Mouse (Mus musculus) lung, postnatal 0 days (tissue): Measurements from ENCODE around the gene Vmp1. TPM values are rescaled to one million over a fixed set of nuclear protein-coding genes. Genes with fewer than 3 reads are reported as not detected.

Experiments
- ATAC-seq: fragments of 200-750 bp; cut with Nextera tagmentation; 2 replicates; pipeline ENCODE4 v1.8.0; 2017; ENCODE audit warnings: moderate library complexity
- DNase-seq: peaks from one replicate; pipeline ENCODE4 v3.0.0-alpha.2; 2016; ENCODE audit warnings: low spot score
- H3K27ac ChIP-seq: fragments of 300-500 bp; sonication (generic); 2 replicates; pipeline ENCODE4 v1.5.1; 2014; ENCODE audit warnings: antibody characterized with exemption, mild to moderate bottlenecking, low read length, mixed read lengths
- H3K27me3 ChIP-seq: fragments of 300-500 bp; sonication (generic); replicated peaks from 2 replicates; pipeline ENCODE4 v1.6.1; 2014; ENCODE audit warnings: low read length, mixed read lengths; ENCODE audit not compliant: insufficient read depth
- H3K36me3 ChIP-seq: fragments of 300-500 bp; sonication (generic); 2 replicates; pipeline ENCODE4 v1.6.1; 2014; ENCODE audit warnings: low read length, mixed read lengths; ENCODE audit not compliant: insufficient read depth
- H3K4me1 ChIP-seq: fragments of 300-500 bp; sonication (generic); 2 replicates; pipeline ENCODE4 v1.6.1; 2014; ENCODE audit warnings: antibody characterized with exemption, low read depth, low read length, mixed read lengths; ENCODE audit not compliant: insufficient read depth
- H3K4me2 ChIP-seq: fragments of 300-500 bp; sonication (generic); replicated peaks from 2 replicates; pipeline ENCODE4 v1.6.1; 2014; ENCODE audit warnings: low read depth, mild to moderate bottlenecking, low read length, moderate library complexity, mixed read lengths
- H3K4me3 ChIP-seq: fragments of 300-500 bp; sonication (generic); 2 replicates; pipeline ENCODE4 v1.5.1; 2014; ENCODE audit warnings: low read depth, low read length
- H3K9ac ChIP-seq: fragments of 300-500 bp; sonication (generic); replicated peaks from 2 replicates; pipeline ENCODE4 v1.6.1; 2014; ENCODE audit warnings: low read depth, mild to moderate bottlenecking
- H3K9me3 ChIP-seq: fragments of 300-500 bp; sonication (generic); 2 replicates; pipeline ENCODE4 v1.6.1; 2016; ENCODE audit warnings: low read length, mixed read lengths
- CTCF ChIP-seq: IDR thresholded peaks from 2 replicates; pipeline ENCODE4 v1.5.1; 2016; ENCODE audit warnings: antibody characterized with exemption, mild to moderate bottlenecking
- EP300 ChIP-seq: IDR thresholded peaks from 2 replicates; pipeline ENCODE4 v1.6.1; 2016; ENCODE audit warnings: antibody characterized with exemption, mild to moderate bottlenecking, control low read depth
- WGBS: fragments of 180-500 bp; shearing (Covaris S2); extraction: QIAGEN DNeasy Blood & Tissue Kit; methylation state at CpG from one replicate; pipeline ENCODE4 v1.1.7; 2014; 5-methylcytosine and 5-hydroxymethylcytosine counted together
- polyA plus RNA-seq: library from polyadenylated mRNA; unstranded; fragments of >200 nt; fragmentation: Nextera tagmentation; extraction: Ambion mirVana; gene quantifications from 2 replicates; pipeline ENCODE4 v1.2.1, GENCODE M21; 2015

Vmp1 gene
- polyA plus RNA-seq, 1 experiment from 2014 or later: 181 TPM

DNA sequence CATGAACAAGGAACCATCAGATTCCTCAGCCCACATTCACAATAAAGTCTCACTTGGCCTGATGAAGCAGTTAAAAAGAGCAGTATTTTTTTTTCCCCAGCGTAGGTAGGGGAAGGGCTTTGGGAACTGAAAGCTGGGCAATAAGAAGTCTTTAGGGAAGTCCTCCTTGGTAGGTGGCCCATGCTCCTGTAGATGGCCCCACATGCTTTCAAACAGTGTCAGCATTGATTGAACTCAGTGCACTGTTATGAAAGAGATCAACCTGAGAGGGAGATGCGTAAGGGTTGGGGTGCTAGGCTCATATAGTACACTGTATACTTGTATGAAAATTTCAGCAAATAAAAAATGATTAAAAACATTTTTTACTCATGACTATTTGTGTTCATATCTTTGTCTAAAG is 8.3 kb upstream of the Vmp1 start:
- Histone ChIP-seq H3K4me3 (no peak overlapping the region), H3K9me3 (no peaks in the 10 kb centered on the region), H3K36me3 (peaks cover 31% of the 10 kb centered on the region), H3K27me3 (no peaks in the 10 kb centered on the region), H3K27ac (no peak overlapping the region), H3K4me1 (no peaks in the 10 kb centered on the region), H3K9ac (no peak overlapping the region), H3K4me2 (no peak overlapping the region)
- no peak for DNase-seq
- no peak for ATAC-seq
- 85% methylated on average over 2 of the region's 2 CpGs for WGBS
- no peak for TF ChIP-seq CTCF
- no peak for TF ChIP-seq EP300

DNA sequence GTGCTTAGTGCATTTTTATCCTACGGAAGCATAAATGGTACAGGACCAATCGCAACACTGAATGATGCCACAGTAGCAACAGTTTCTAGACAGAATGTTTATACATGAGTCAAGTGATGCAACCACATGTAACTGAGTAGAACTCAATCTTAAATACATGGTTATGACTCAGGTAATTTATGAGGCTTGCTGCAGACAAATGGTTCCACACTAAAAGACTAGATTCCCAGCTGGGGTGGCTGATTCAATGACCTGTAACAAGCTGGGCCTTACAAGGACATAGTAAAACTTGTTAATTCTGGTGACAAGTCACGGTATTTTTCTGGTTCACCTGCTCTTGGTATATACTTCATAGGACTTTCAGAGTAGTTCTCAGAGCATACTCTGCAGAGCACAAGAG is 7.8 kb upstream of the Vmp1 start:
- no peak for DNase-seq
- Histone ChIP-seq H3K27ac (no peak overlapping the region), H3K36me3 (peaks cover 26% of the 10 kb centered on the region), H3K9ac (no peak overlapping the region), H3K27me3 (no peaks in the 10 kb centered on the region), H3K4me3 (no peak overlapping the region), H3K4me1 (no peaks in the 10 kb centered on the region), H3K4me2 (no peak overlapping the region), H3K9me3 (no peaks in the 10 kb centered on the region)
- no peak for ATAC-seq
- TF ChIP-seq EP300: no peak
- TF ChIP-seq CTCF: no peak
- WGBS: 89% methylated on average over 3 of the region's 3 CpGs

DNA sequence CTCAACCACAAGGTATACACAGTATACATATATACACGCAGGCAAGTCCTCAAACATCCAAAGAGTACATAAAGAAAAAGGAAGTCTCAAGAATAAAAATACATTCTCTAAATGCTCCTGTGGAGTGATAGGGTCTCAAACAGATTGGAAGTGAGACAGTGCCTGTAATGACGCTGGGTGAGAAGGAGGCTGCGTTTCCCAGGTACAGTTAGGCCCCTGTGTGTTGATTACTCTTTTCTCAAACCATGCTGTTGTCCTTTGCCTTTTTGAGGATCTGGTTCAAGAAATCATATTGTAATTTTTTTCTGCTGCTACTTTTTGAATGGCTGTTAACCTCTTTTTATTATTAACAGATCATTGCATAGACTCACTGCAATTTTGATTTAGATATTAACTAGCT is 6.7 kb upstream of the Vmp1 start:
- DNase-seq (no peak), ATAC-seq (no peak)
- no peak overlapping the region for H3K4me2 ChIP-seq
- H3K4me1 ChIP-seq: no peaks in the 10 kb centered on the region
- H3K36me3 ChIP-seq: peaks cover 24% of the 10 kb centered on the region
- no peaks in the 10 kb centered on the region for H3K27me3 ChIP-seq
- no peaks in the 10 kb centered on the region for H3K9me3 ChIP-seq
- no peak overlapping the region for H3K4me3 ChIP-seq
- no peak overlapping the region for H3K9ac ChIP-seq
- TF ChIP-seq EP300 (no peak), CTCF (no peak)
- 82% methylated on average over 3 of the region's 3 CpGs for WGBS
- no peak overlapping the region for H3K27ac ChIP-seq

DNA sequence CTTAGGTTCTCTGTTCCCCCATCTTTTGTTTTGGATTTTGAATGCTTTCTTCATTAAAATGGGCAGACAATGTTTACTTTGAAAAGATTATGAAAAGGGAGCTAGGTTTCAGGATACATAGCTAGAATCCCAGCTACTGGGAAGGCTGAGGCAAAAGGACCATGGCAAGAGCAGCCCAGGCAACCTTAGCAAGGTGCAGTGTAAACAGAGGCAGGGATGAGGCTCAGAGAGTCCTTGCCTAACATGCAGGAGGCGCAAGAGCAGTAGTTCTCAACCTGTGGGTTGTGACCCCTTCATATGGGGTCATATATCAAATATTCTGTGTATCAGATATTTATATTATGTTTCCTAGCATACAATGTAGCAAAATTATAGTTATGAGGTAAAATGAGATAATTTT is 1.7 kb upstream of the Vmp1 start:
- Histone ChIP-seq H3K4me2 (no peak overlapping the region), H3K27me3 (no peaks in the 10 kb centered on the region), H3K4me3 (no peak overlapping the region), H3K27ac (no peak overlapping the region), H3K36me3 (peaks cover 9% of the 10 kb centered on the region), H3K9ac (no peak overlapping the region), H3K9me3 (no peaks in the 10 kb centered on the region), H3K4me1 (peaks cover 10% of the 10 kb centered on the region)
- 75% methylated on average over 1 of the region's 1 CpGs for WGBS
- TF ChIP-seq CTCF (no peak), EP300 (no peak)
- no peak for DNase-seq
- ATAC-seq: no peak

DNA sequence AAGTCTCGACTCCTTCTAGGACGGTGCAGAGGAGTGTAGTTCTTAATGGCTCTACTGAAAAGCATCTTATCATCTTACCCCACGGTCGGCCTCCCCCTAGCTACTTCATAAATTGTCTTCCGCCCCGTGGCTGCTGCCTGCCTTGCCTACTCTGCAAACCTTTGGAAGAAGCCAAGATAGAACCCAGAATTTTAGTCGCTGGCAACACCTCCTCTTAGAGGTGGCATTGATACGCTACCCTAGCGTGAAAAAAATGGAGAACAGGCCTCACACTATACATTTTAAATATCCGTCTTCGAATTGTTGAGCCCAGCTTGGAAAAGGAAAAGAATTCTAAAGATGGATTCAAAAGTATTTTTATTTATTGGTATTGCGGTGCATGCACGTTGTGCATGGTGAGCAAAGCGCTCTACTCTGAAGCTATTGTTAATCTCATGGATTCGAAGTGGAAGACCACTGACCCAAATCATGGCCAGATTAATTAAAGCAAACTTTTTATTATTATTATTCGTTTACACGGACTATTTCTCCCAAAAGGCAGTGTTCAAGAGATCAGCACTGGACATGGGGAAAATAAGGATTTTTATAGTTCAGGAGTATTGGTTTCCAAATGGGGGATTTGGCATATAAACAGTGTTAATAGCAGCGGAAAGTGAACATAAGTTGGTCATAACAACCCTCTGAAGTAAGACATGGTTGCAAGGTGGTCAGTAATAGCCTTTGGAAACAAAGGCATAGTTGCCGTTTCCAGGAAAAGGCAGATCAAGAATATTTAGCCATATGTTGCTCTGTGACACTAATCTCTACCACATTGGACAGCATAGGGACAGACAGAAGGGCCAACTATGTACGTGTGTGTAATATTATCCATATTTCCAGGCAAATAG is 733 bp upstream of the Vmp1 start:
- H3K27me3 ChIP-seq: no peaks in the 10 kb centered on the region
- no peaks in the 10 kb centered on the region for H3K9me3 ChIP-seq
- TF ChIP-seq CTCF: no peak
- TF ChIP-seq EP300: no peak
- 4% methylated on average over 20 of the region's 20 CpGs for WGBS
- peak overlapping the region; percentile 89 for H3K9ac ChIP-seq
- peak overlapping the region; percentile 79 for H3K4me3 ChIP-seq
- peak overlapping the region; percentile 93 for H3K4me2 ChIP-seq
- ATAC-seq (no peak), DNase-seq (no peak)
- peaks cover 10% of the 10 kb centered on the region for H3K4me1 ChIP-seq
- H3K27ac ChIP-seq: peak overlapping the region; percentile 95
- H3K36me3 ChIP-seq: peaks cover under 1% of the 10 kb centered on the region; the same call in 1 of the 2 replicates

DNA sequence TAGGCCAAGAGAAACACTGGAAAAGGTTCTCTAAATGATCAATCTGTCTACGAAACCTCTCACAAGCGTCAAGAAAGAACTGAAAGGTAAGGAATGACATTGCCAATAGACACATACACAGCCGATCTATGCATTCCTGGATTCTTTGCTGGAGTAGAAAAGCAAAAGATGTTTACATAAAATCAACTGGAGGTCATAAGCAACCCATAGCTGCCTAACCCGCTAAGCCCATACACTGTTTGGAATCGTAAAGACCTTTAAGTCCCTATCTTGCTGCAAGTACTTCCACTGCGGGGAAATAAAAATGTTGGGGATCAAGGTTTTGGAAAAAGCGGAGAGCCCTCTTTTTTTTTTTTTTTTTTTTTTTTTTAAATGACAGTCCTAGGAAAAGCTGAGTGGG is 775 bp downstream of the Vmp1 start:
- H3K9me3 ChIP-seq: no peaks in the 10 kb centered on the region
- peak overlapping the region; percentile 93 for H3K4me2 ChIP-seq
- H3K9ac ChIP-seq: peak overlapping the region; percentile 89
- DNase-seq (no peak), ATAC-seq (no peak)
- H3K4me3 ChIP-seq: peak overlapping the region; percentile 79
- no peaks in the 10 kb centered on the region for H3K27me3 ChIP-seq
- no peaks in the 10 kb centered on the region for H3K36me3 ChIP-seq
- TF ChIP-seq CTCF (no peak), EP300 (no peak)
- 26% methylated on average over 7 of the region's 7 CpGs for WGBS
- H3K4me1 ChIP-seq: peaks cover 10% of the 10 kb centered on the region
- H3K27ac ChIP-seq: peak overlapping the region; percentile 95

DNA sequence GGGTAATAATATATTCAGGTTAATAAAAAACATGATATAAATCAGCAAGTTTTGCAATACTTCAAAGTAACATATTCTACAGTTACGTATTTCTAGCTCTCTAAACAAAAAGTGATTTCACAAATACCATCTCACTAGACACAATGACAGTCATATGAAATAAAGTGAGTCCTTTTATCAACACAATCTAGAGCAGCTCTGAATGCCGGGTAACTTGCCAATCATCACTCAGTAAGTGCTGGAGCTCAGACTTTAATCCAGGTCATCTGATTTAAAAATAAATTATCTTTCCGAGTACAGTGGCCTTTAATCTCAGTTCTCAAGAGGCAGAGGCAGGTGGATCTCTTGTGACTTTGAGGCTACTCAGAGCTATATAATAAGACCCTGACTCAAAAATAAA is 2.2 kb downstream of the Vmp1 start:
- DNase-seq: no peak
- H3K4me2 ChIP-seq: no peak overlapping the region
- TF ChIP-seq CTCF: no peak
- H3K4me1 ChIP-seq: peaks cover 10% of the 10 kb centered on the region
- H3K9ac ChIP-seq: no peak overlapping the region
- no peak for ATAC-seq
- H3K4me3 ChIP-seq: no peak overlapping the region
- H3K9me3 ChIP-seq: no peaks in the 10 kb centered on the region
- no peaks in the 10 kb centered on the region for H3K27me3 ChIP-seq
- no peaks in the 10 kb centered on the region for H3K36me3 ChIP-seq
- 68% methylated on average over 3 of the region's 3 CpGs for WGBS
- H3K27ac ChIP-seq: no peak overlapping the region
